Mouse (Mus musculus): ENCODE results near the gene Mthfd1l. TPM values are rescaled to one million over a fixed set of nuclear protein-coding genes. Genes with fewer than 3 reads are reported as not detected.

Gene Mthfd1l
- total and polyA plus RNA-seq, 3 experiments = 53.4 to 237 (median 89.6) TPM

DNA sequence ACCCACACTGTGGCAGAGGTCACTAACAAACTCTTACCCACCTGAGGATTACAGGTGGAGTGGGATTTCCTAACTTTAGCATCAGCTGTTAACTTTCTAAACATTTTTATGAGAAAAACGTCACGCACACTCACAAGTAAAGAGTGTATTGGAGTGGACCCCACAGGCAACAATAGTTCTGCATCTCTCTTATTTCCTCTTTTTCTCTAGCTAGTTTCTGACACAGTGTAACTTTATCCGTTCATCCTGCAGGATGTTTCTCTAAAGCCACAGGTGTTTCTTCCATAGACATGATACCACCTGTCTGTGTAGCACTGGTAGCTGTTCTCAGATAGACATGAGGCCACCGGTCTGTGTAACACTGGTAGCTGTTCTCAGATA is 238.1 kb downstream of the Mthfd1l start:
- H3K4me1 ChIP-seq (ENCODE audit: insufficient read depth, low read depth, low read length) = no peaks in the 10 kb centered on the region
- peaks cover 4% of the 10 kb centered on the region; the same call in 1 of the 2 replicates for H3K27me3 ChIP-seq (ENCODE audit: insufficient read depth, low read length)
- TF ChIP-seq GATA2 (IDR thresholded peaks at IDR 0.05; ENCODE audit: borderline replicate concordance, low read depth, low read length) = no peak
- no peak for TF ChIP-seq GATA1 (IDR thresholded peaks at IDR 0.05; ENCODE audit: borderline replicate concordance, low read length)
- no peak for TF ChIP-seq TAL1 (conservative IDR thresholded peaks at IDR 0.05; ENCODE audit: low read depth, low read length)
- TF ChIP-seq CTCF (IDR thresholded peaks at IDR 0.05; ENCODE audit: low read depth, low read length) = no peak
- TF ChIP-seq POLR2AphosphoS5 (IDR thresholded peaks at IDR 0.05; ENCODE audit: insufficient replicate concordance, low read depth, low read length) = no peak
- H3K36me3 ChIP-seq (replicated peaks) = no peaks in the 10 kb centered on the region
- H3K4me3 ChIP-seq (ENCODE audit: low read depth, low read length) = no peak overlapping the region
- H3K9me3 ChIP-seq (replicated peaks) = no peaks in the 10 kb centered on the region
- DNase-seq (ENCODE audit: low spot score) (no peak), ATAC-seq (ENCODE audit: extremely low read depth, insufficient number of reproducible peaks, low FRiP score, poor library complexity, severe bottlenecking) (no peak)

Other genes starting within 250 kb of the Mthfd1l start
- 1.6 and 2.1 TPM in 2 replicates for gene Plekhg1, start 232.8 kb upstream of the Mthfd1l start, total RNA-seq (2014; fragmentation: Nextera tagmentation)
- gene Plekhg1, start 232.8 kb upstream of the Mthfd1l start, total RNA-seq (2017) = 1.8 TPM in 2 replicates
- gene Plekhg1, start 232.8 kb upstream of the Mthfd1l start, polyA plus RNA-seq (2012) = 0.10 and 0.15 TPM in 2 replicates